Mouse (Mus musculus): ENCODE measurements around the gene Osbpl2. TPM values are rescaled to one million over a fixed set of nuclear protein-coding genes. Genes with fewer than 3 reads are reported as not detected.

Osbpl2 gene
- polyA plus RNA-seq (2014; fragmentation: Illumina TruSeq; extraction: RNeasy Lipid Tissue Mini Kit (QIAGEN cat#74804); ENCODE audit: insufficient read depth, low read depth, low replicate concordance): 22.9 TPM

DNA sequence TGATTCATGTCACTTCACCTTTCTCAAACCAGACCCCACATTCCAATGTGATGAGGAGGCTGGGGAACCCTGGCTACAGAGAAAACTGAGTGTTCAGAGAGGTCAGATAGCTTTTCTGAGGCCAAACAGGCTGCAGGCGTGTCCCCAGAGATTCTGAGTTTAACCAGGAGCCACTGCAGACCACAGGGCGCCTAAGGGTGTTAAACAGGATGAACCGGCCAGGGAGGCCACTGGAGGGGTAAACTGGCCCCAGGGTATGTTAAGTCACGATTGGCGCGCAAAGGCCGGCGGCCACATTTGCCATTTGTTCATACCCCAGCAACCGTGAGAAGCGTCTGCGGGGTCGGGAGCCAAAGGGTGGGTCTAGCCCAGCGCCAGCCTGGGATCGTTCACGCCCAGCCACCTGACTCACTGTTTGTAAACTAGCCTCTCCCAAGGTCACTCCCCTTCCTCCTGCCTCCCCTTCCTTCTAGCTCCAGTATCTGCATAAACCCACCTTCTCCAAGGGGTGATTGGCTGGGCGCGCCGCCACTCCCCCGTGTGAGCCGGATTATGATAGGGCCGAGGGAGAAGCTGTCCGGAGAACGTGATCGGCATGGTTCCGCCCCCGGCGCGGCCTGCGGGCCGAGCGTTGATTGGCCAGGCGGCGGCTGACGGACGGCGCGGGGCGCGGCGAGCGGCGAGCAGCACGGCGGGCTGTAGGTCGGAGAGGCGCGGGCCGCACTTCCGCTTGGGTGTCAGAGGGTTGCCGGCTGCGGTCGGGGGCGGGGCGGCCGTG is at the start of gene Osbpl2:
TSS of gene Osbpl2 (plus strand) at position 646 of the 778 bp plus-strand sequence.

GRCm38 (mm10) chr2:180070481-180071453 is 48.3 kb upstream of the Osbpl2 start, which contains the start of gene Mtg2:
Mtg2 (plus strand) TSS chr2:180070588.

GRCm38 (mm10) chr2:180103978-180104658 is 15.0 kb upstream of the Osbpl2 start, which contains the start of gene Hrh3:
Hrh3 (minus strand) TSS chr2:180104488.

GRCm38 (mm10) chr2:180170806-180171521 is 51.9 kb downstream of the Osbpl2 start, which contains the start of gene Adrm1:
Adrm1 (plus strand) TSS chr2:180171485.

Other genes starting within 250 kb of the Osbpl2 start
- gene Taf4, start 142.7 kb upstream of the Osbpl2 start, polyA plus RNA-seq (2014; fragmentation: Illumina TruSeq; extraction: RNeasy Lipid Tissue Mini Kit (QIAGEN cat#74804); ENCODE audit: insufficient read depth, low read depth, low replicate concordance): 8.2 TPM
- gene Lsm14b, start 94.3 kb upstream of the Osbpl2 start, polyA plus RNA-seq (2014; fragmentation: Illumina TruSeq; extraction: RNeasy Lipid Tissue Mini Kit (QIAGEN cat#74804); ENCODE audit: insufficient read depth, low read depth, low replicate concordance): 27.4 TPM
- gene Psma7, start 76.9 kb upstream of the Osbpl2 start, polyA plus RNA-seq (2014; fragmentation: Illumina TruSeq; extraction: RNeasy Lipid Tissue Mini Kit (QIAGEN cat#74804); ENCODE audit: insufficient read depth, low read depth, low replicate concordance): 214 TPM
- 1.5 TPM for gene Ss18l1, start 76.8 kb upstream of the Osbpl2 start, polyA plus RNA-seq (2014; fragmentation: Illumina TruSeq; extraction: RNeasy Lipid Tissue Mini Kit (QIAGEN cat#74804); ENCODE audit: insufficient read depth, low read depth, low replicate concordance)
- gene Mtg2, start 48.7 kb upstream of the Osbpl2 start, polyA plus RNA-seq (2014; fragmentation: Illumina TruSeq; extraction: RNeasy Lipid Tissue Mini Kit (QIAGEN cat#74804); ENCODE audit: insufficient read depth, low read depth, low replicate concordance): 15.8 TPM
- not detected for gene Hrh3, start 14.8 kb upstream of the Osbpl2 start, polyA plus RNA-seq (2014; fragmentation: Illumina TruSeq; extraction: RNeasy Lipid Tissue Mini Kit (QIAGEN cat#74804); ENCODE audit: insufficient read depth, low read depth, low replicate concordance)
- 64.0 TPM for gene Adrm1, start 52.2 kb downstream of the Osbpl2 start, polyA plus RNA-seq (2014; fragmentation: Illumina TruSeq; extraction: RNeasy Lipid Tissue Mini Kit (QIAGEN cat#74804); ENCODE audit: insufficient read depth, low read depth, low replicate concordance)
- gene Lama5, start 106.6 kb downstream of the Osbpl2 start, polyA plus RNA-seq (2014; fragmentation: Illumina TruSeq; extraction: RNeasy Lipid Tissue Mini Kit (QIAGEN cat#74804); ENCODE audit: insufficient read depth, low read depth, low replicate concordance): 51.5 TPM
- 2,570 TPM for gene Rps21, start 138.1 kb downstream of the Osbpl2 start, polyA plus RNA-seq (2014; fragmentation: Illumina TruSeq; extraction: RNeasy Lipid Tissue Mini Kit (QIAGEN cat#74804); ENCODE audit: insufficient read depth, low read depth, low replicate concordance)
- gene Cables2, start 154.2 kb downstream of the Osbpl2 start, polyA plus RNA-seq (2014; fragmentation: Illumina TruSeq; extraction: RNeasy Lipid Tissue Mini Kit (QIAGEN cat#74804); ENCODE audit: insufficient read depth, low read depth, low replicate concordance): 10.9 TPM
- gene Rbbp8nl, start 170.6 kb downstream of the Osbpl2 start, polyA plus RNA-seq (2014; fragmentation: Illumina TruSeq; extraction: RNeasy Lipid Tissue Mini Kit (QIAGEN cat#74804); ENCODE audit: insufficient read depth, low read depth, low replicate concordance): 0.29 TPM
- gene Gata5, start 215.4 kb downstream of the Osbpl2 start, polyA plus RNA-seq (2014; fragmentation: Illumina TruSeq; extraction: RNeasy Lipid Tissue Mini Kit (QIAGEN cat#74804); ENCODE audit: insufficient read depth, low read depth, low replicate concordance): 3.8 TPM